Mouse (Mus musculus) skeletal muscle tissue, adult 2 months (tissue): ENCODE data around the gene Abtb1.

ENCODE experiments used
- DNase-seq: peaks from one replicate; pipeline ENCODE4 v3.0.0-alpha.2; 2012; ENCODE audit warnings: low read depth, low spot score

Abtb1 gene

DNA sequence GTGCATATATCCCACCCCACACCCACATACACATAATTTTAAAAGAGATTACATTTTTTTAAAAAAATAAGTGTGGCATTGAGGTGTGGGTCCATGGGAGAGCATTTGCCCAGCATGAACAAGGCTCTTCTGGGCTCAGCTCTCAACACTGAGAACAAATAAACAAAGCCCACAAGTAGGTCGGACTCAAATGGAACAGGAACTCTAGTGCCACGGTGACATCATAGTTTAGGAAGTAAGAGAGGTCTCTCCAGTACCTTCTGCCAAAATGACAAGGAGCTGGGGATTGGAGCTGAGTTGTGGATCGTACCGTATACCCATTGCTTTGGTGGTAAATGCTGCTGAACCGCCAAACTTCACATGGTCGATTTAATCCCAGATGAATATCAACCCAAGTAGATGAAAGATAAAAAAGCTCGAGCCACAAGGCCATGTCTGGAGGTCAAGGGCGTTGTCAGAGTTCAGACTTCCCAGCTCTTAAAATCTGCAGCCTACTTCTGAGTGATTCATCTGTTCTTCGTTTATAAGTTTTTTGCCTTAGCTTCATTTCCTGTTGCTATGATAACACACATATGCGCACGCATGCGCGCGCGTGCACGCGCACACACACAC, 36.7 kb downstream of the Abtb1 start:
- no peak for DNase-seq

- no peak for DNase-seq
These were observed 37.7 kb downstream of the Abtb1 start for GRCm38 (mm10) chr6:88803957-88804695.

DNA sequence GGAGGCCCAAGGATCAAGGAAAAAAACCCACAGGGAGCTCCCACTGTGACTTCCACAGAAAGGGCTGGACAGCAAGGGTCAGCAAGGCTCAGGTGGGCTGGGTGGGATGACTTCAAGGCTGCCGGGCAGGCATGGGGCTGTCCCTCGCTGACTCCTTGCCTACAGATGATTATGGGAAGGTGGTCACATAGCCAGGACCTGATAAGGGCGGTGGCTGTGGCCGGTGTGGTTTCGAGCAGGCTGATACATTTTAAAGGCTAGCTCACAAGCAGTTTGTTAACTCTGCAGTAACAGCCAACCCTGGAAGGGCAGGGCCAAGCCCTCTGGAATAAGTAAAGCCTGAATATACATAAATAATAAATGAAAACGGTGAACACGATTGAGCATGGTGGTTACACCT, 38.7 kb downstream of the Abtb1 start:
- no peak for DNase-seq

DNA sequence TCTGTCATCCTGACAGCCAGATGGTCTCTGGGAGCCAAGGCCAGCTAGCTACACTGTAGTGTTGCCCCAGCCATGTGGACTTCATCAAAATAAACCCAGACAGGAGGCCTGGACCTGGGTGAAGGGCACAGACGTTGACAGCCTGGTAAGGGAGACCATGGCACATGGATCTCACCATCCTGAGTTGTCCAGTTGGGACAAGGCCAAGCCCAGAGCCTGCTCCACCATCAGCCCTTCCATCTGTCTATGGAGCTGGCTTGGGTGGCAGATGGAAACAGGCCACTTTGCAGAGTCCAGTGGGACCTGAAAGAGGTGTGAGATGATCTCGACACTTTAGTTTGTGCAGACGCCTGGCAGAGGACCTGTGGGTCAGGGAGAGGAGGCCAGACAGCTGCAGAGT, 41.0 kb downstream of the Abtb1 start:
- DNase-seq: no peak

GRCm38 (mm10) chr6:88800191-88800590, 41.6 kb downstream of the Abtb1 start:
- DNase-seq: no peak

DNA sequence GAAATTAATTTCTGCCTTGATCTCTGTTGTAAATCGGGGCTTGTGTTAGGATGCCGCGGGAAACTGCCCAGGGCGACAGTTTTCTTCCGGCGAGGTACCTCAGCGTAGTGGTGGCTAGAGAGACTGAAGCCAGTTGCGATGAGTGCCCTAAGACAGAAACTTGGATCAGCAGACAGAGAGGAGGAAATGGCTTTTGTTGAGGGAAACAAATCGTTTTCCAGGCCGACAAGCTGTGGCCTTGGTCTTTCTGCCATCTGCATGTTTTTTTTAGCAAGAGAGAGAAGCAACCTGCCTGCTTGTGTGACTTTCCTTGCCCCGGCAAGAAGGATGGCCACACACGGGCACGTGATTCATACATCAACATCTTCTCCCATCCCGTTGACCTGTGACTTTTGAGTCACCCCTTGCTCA, 47.2 kb downstream of the Abtb1 start:
- no peak for DNase-seq

DNA sequence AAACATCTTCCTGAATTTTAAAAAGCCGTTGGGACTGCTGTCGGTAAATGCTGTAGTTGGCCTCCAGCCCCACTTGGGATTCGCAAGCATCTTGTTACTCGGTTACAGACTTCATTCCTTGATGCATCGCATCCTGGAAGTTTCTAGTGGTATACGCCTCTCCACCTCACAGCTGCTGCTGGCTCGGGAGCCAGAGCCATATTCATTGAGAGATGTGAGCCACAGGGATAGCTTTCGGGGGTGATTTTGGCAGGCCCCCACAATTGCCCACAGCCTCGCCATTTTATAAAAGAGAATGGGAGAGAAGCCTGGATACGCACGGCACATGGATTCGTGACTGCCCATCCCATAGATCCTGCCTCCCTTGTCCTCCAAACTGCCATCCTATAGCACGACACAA, 47.9 kb downstream of the Abtb1 start:
- DNase-seq: no peak

- no peak for DNase-seq
These were observed 48.5 kb downstream of the Abtb1 start for GRCm38 (mm10) chr6:88793243-88793642.

DNA sequence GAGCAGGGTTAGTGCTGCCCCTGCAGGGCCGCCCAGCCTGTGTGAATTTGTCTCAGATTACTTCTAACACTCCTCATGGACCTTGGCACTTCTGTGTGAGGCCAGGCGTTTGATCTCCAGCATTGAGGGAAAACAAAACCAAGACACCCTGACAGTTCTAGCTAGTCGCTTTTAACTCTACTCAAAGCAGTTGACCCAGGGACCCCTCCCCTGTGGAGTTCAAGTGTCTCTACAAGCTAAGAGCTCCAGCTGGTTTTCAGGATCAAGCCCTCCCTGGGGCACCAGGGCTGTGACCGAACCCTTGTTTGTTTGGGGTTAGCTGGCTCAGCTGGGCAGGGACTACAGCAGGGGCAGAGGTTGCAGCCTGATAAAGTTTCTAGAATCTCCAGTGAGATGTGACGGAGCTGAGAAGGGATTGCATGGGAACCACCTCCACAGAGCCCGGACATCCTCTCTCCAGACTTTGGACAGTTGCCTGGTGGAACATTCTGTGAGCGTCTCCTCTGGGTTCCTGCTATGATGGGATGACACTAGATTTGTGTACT, 49.6 kb downstream of the Abtb1 start:
- DNase-seq: no peak

DNA sequence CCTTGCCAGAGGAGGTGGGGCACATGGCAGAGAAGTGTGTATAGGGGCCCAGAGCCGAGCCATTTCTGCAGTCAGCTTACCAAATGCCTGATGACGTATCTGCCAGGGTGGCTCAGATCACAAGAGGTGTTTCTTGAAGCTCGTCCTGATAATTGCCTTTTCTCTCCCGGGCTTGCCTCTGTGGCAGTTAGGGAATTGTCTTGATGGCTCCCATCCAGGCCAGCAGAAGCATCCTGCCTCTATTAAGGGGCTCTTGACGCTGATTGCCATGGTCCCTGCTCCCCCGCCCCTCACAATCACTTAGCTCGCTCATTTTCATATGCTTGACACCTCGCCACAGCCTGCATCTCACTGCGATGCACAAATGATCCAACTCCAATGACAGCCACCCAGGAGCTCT, 50.5 kb downstream of the Abtb1 start:
- no peak for DNase-seq

DNA sequence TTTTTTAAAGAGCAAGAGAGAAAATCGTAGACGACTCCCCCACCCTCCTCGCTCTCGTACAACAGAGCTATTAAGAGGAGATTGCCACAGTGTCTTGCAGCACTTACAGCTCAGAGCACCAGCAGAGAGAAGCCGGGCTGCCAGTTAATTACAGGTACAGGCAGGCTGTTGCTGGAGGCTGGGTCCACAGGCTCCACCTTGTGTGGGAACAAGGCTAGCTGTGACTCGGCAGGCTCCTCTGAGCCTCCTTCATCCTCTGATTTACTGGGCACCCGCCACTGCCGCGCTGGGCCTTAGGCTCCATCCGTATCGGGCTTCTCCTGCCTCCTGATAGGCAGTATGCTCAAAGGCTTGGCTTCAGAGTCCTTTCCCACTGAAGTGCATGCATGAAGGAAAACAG, 53.6 kb downstream of the Abtb1 start:
- DNase-seq: no peak

- no peak for DNase-seq
These were observed 54.3 kb downstream of the Abtb1 start for GRCm38 (mm10) chr6:88787496-88787895.

- DNase-seq: peak; percentile 88
These were observed 54.9 kb downstream of the Abtb1 start for GRCm38 (mm10) chr6:88786732-88787445.
